Mouse (Mus musculus) lung, adult 2 months (tissue): ENCODE results near the gene Gm49354.

Experiments
- CTCF ChIP-seq: fragments of 200-500 bp; IDR thresholded peaks from 2 replicates; pipeline ENCODE4 v1.5.1; 2011; ENCODE audit warnings: mild to moderate bottlenecking, low read length, control low read depth; ENCODE audit not compliant: insufficient read depth
- POLR2A ChIP-seq: fragments of 200-500 bp; IDR thresholded peaks from 2 replicates; pipeline ENCODE4 v1.6.1; 2011; ENCODE audit warnings: low read depth, mild to moderate bottlenecking, control low read depth, low read length, borderline replicate concordance; ENCODE audit errors: extremely low read depth

DNA sequence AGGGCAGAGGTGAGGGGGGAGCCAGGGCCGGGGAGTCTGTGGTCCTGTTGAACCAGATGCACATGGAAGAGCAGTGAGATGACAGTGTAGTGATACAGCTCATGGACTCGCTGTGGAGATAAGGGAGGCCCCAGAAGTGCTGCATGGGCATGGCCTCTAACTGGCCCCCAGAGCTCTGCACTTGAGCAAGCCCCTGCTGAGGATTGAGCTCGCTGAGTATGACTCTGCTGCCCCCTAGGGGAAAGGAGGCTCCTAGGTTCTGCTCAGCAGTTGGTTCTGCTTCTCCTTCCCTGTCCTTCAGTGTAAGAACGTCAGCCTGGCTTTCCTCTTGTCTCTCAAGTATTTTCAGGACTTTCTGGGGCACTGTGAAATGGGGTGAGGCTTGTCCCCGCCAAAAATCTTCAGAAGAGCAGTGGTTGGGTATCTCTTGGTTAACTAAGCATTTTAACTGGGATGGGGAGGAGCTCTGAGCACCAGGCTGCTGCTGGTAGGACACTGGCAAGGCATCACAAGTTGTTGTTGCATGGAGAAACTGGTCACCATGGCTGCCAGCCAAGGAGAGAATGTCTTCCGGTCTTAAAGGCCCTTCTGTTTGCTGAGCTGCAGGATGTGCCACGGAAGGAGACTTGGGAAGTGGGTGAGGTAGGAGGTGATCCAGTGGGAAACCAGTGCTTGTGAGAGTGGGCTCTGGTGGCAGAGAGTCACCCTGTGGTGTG lies 53.5 kb downstream of the Gm49354 start:
- TF ChIP-seq CTCF = peak; percentile 97
- TF ChIP-seq POLR2A = no peak
